12 mouse cellular contexts compared by ENCODE assay signal in genomic region chr12:113207737-113208136, GRCm38 (mm10). TPM values are rescaled to one million over a fixed set of nuclear protein-coding genes. Genes with fewer than 3 reads are reported as not detected.
"Had no signal": no experiment of that assay in that cellular context is flagged by ENCODE, and none has a peak within 500 bp of the region (broad histone marks: within the 10 kb centered on the region; RNA-seq: fewer than 3 reads in every experiment).

No protein-coding gene starts in this region.

- H3K4me3 ChIP-seq: layer of hippocampus, adult 2 months; limb, embryonic 13.5 days; midbrain, embryonic 13.5 days; neural tube, embryonic 12.5 days had no signal

- H3K9me3 ChIP-seq: limb, embryonic 13.5 days; midbrain, embryonic 13.5 days; neural tube, embryonic 12.5 days had no signal

- DNase-seq: kidney, postnatal 36 days; lung, adult 18-20 months; thymus, adult 18-20 months; thymus, postnatal 14 days had no signal

- H3K4me2 ChIP-seq: limb, embryonic 13.5 days; midbrain, embryonic 13.5 days; neural tube, embryonic 12.5 days had no signal

- H3K36me3 ChIP-seq: limb, embryonic 13.5 days; midbrain, embryonic 13.5 days; neural tube, embryonic 12.5 days had no signal

- ATAC-seq: midbrain, embryonic 13.5 days had no signal

- H3K27me3 ChIP-seq: limb, embryonic 13.5 days; midbrain, embryonic 13.5 days; neural tube, embryonic 12.5 days had no signal

- H3K9ac ChIP-seq: limb, embryonic 13.5 days; liver, embryonic 14.5 days; midbrain, embryonic 13.5 days; neural tube, embryonic 12.5 days had no signal

- H3K27ac ChIP-seq: kidney, postnatal 0 days; layer of hippocampus, adult 2 months; limb, embryonic 13.5 days; liver, embryonic 14.5 days; midbrain, embryonic 13.5 days; neural tube, embryonic 12.5 days had no signal

- H3K4me1 ChIP-seq: limb, embryonic 13.5 days; midbrain, embryonic 13.5 days; neural tube, embryonic 12.5 days had no signal

RNA-seq across cellular contexts. Expression of gene Tmem121, which starts 22.0 kb away (rescaled TPM):
- total RNA-seq: liver, adult 2 months; neutrophil, adult 5-6 weeks had no signal
- polyA plus RNA-seq: liver, adult 2 months had no signal
